Mouse (Mus musculus): ENCODE measurements around the gene Tmem190. TPM values are rescaled to one million over a fixed set of nuclear protein-coding genes. Genes with fewer than 3 reads are reported as not detected.

The Tmem190 gene
- polyA plus RNA-seq, 1 experiment, result not detected

- no peaks in the 10 kb centered on the region for H3K4me1 ChIP-seq (ENCODE audit: control insufficient read depth, insufficient read depth, insufficient read length, low read length)
- no peak overlapping the region for H3K4me3 ChIP-seq (ENCODE audit: insufficient read depth, low read depth, low read length)
- no peak overlapping the region for H3K27ac ChIP-seq (replicated peaks; ENCODE audit: low read depth, low read length)
These were observed 39.0 kb downstream of the Tmem190 start for GRCm38 (mm10) chr7:4821690-4822089.

GRCm38 (mm10) chr7:4822162-4822907, 39.6 kb downstream of the Tmem190 start:
- Histone ChIP-seq H3K4me1 (ENCODE audit: control insufficient read depth, insufficient read depth, insufficient read length, low read length) (no peaks in the 10 kb centered on the region), H3K4me3 (ENCODE audit: insufficient read depth, low read depth, low read length) (no peak overlapping the region), H3K27ac (replicated peaks; ENCODE audit: low read depth, low read length) (no peak overlapping the region)

- no peaks in the 10 kb centered on the region for H3K4me1 ChIP-seq (ENCODE audit: control insufficient read depth, insufficient read depth, insufficient read length, low read length)
- H3K27ac ChIP-seq (replicated peaks; ENCODE audit: low read depth, low read length), result no peak overlapping the region
- no peak overlapping the region for H3K4me3 ChIP-seq (ENCODE audit: insufficient read depth, low read depth, low read length)
These were observed 42.6 kb downstream of the Tmem190 start for GRCm38 (mm10) chr7:4825365-4825764.

- H3K4me3 ChIP-seq (ENCODE audit: insufficient read depth, low read depth, low read length), result no peak overlapping the region
- no peaks in the 10 kb centered on the region for H3K4me1 ChIP-seq (ENCODE audit: control insufficient read depth, insufficient read depth, insufficient read length, low read length)
- no peak overlapping the region for H3K27ac ChIP-seq (replicated peaks; ENCODE audit: low read depth, low read length)
These were observed 47.7 kb downstream of the Tmem190 start for GRCm38 (mm10) chr7:4830476-4830875.

Other genes with a start within 250 kb of the Tmem190 start
- not detected in 2 replicates for gene Syt5, start 235.4 kb upstream of the Tmem190 start, polyA plus RNA-seq (2012; ENCODE audit: insufficient read depth, insufficient read length, missing spikeins)
- not detected in 2 replicates for gene Ptprh, start 178.9 kb upstream of the Tmem190 start, polyA plus RNA-seq (2012; ENCODE audit: insufficient read depth, insufficient read length, missing spikeins)
- 1.0 and 2.2 TPM in 2 replicates for gene Tmem86b, start 151.5 kb upstream of the Tmem190 start, polyA plus RNA-seq (2012; ENCODE audit: insufficient read depth, insufficient read length, missing spikeins)
- 31.0 and 46.4 TPM in 2 replicates for gene Ppp6r1, start 123.9 kb upstream of the Tmem190 start, polyA plus RNA-seq (2012; ENCODE audit: insufficient read depth, insufficient read length, missing spikeins)
- 21.7 and 23.6 TPM in 2 replicates for gene Hspbp1, start 97.9 kb upstream of the Tmem190 start, polyA plus RNA-seq (2012; ENCODE audit: insufficient read depth, insufficient read length, missing spikeins)
- gene Brsk1, start 92.3 kb upstream of the Tmem190 start, polyA plus RNA-seq (2012; ENCODE audit: insufficient read depth, insufficient read length, missing spikeins), result 0.63 TPM in 2 replicates
- not detected in 2 replicates for gene Tmem150b, start 57.7 kb upstream of the Tmem190 start, polyA plus RNA-seq (2012; ENCODE audit: insufficient read depth, insufficient read length, missing spikeins)
- 20.0 and 25.7 TPM in 2 replicates for gene Kmt5c, start 42.8 kb upstream of the Tmem190 start, polyA plus RNA-seq (2012; ENCODE audit: insufficient read depth, insufficient read length, missing spikeins)
- gene Cox6b2, start 29.8 kb upstream of the Tmem190 start, polyA plus RNA-seq (2012; ENCODE audit: insufficient read depth, insufficient read length, missing spikeins), result 7.9 and 17.6 TPM in 2 replicates
- not detected in 2 replicates for gene Fam71e2, start 11.6 kb upstream of the Tmem190 start, polyA plus RNA-seq (2012; ENCODE audit: insufficient read depth, insufficient read length, missing spikeins)
- gene Il11, start 78 bp upstream of the Tmem190 start, polyA plus RNA-seq (2012; ENCODE audit: insufficient read depth, insufficient read length, missing spikeins), result not detected in 2 replicates
- gene Tmem238, start 6.7 kb downstream of the Tmem190 start, polyA plus RNA-seq (2012; ENCODE audit: insufficient read depth, insufficient read length, missing spikeins), result 17.0 and 23.3 TPM in 2 replicates
- 347 and 411 TPM in 2 replicates for gene Rpl28, start 9.9 kb downstream of the Tmem190 start, polyA plus RNA-seq (2012; ENCODE audit: insufficient read depth, insufficient read length, missing spikeins)
- gene Ube2s, start 29.7 kb downstream of the Tmem190 start, polyA plus RNA-seq (2012; ENCODE audit: insufficient read depth, insufficient read length, missing spikeins), result 64.5 and 67.8 TPM in 2 replicates
- 0.40 and 0.42 TPM in 2 replicates for gene Shisa7, start 61.8 kb downstream of the Tmem190 start, polyA plus RNA-seq (2012; ENCODE audit: insufficient read depth, insufficient read length, missing spikeins)
- gene Isoc2b, start 87.3 kb downstream of the Tmem190 start, polyA plus RNA-seq (2012; ENCODE audit: insufficient read depth, insufficient read length, missing spikeins), result 19.1 and 36.2 TPM in 2 replicates
- gene Isoc2a, start 94.2 kb downstream of the Tmem190 start, polyA plus RNA-seq (2012; ENCODE audit: insufficient read depth, insufficient read length, missing spikeins), result 55.3 and 59.3 TPM in 2 replicates
- not detected in 2 replicates for gene Gm36210, start 123.6 kb downstream of the Tmem190 start, polyA plus RNA-seq (2012; ENCODE audit: insufficient read depth, insufficient read length, missing spikeins)
- 3.2 and 3.4 TPM in 2 replicates for gene Zfp628, start 132.3 kb downstream of the Tmem190 start, polyA plus RNA-seq (2012; ENCODE audit: insufficient read depth, insufficient read length, missing spikeins)
- gene Nat14, start 139.1 kb downstream of the Tmem190 start, polyA plus RNA-seq (2012; ENCODE audit: insufficient read depth, insufficient read length, missing spikeins), result 1.8 TPM in 1 of 2 replicates, not detected in the other
- gene Ssc5d, start 142.8 kb downstream of the Tmem190 start, polyA plus RNA-seq (2012; ENCODE audit: insufficient read depth, insufficient read length, missing spikeins), result 4.9 and 5.5 TPM in 2 replicates
- gene Sbk2, start 181.5 kb downstream of the Tmem190 start, polyA plus RNA-seq (2012; ENCODE audit: insufficient read depth, insufficient read length, missing spikeins), result 5.4 and 8.1 TPM in 2 replicates
- 0.75 TPM in 1 of 2 replicates, not detected in the other for gene Sbk3, start 188.2 kb downstream of the Tmem190 start, polyA plus RNA-seq (2012; ENCODE audit: insufficient read depth, insufficient read length, missing spikeins)
- 5.3 and 6.3 TPM in 2 replicates for gene Zfp579, start 213.2 kb downstream of the Tmem190 start, polyA plus RNA-seq (2012; ENCODE audit: insufficient read depth, insufficient read length, missing spikeins)
- 12.4 and 19.4 TPM in 2 replicates for gene Zfp524, start 231.5 kb downstream of the Tmem190 start, polyA plus RNA-seq (2012; ENCODE audit: insufficient read depth, insufficient read length, missing spikeins)
- gene Fiz1, start 231.8 kb downstream of the Tmem190 start, polyA plus RNA-seq (2012; ENCODE audit: insufficient read depth, insufficient read length, missing spikeins), result 10.5 and 11.9 TPM in 2 replicates
- gene Gm44973, start 232.6 kb downstream of the Tmem190 start, polyA plus RNA-seq (2012; ENCODE audit: insufficient read depth, insufficient read length, missing spikeins), result not detected in 2 replicates
- gene Zfp865, start 237.4 kb downstream of the Tmem190 start, polyA plus RNA-seq (2012; ENCODE audit: insufficient read depth, insufficient read length, missing spikeins), result 7.5 and 10.9 TPM in 2 replicates
- gene Ccdc106, start 237.6 kb downstream of the Tmem190 start, polyA plus RNA-seq (2012; ENCODE audit: insufficient read depth, insufficient read length, missing spikeins), result not detected in 2 replicates

All from brown adipose tissue, adult 24 weeks (tissue).